Mouse (Mus musculus) adrenal gland, postnatal 14 days (tissue): ENCODE data around the gene Eif4e3. TPM values are rescaled to one million over a fixed set of nuclear protein-coding genes. Genes with fewer than 3 reads are reported as not detected.

Experiments
- DNase-seq: peaks from one replicate; pipeline ENCODE4 v3.0.0; 2021; ENCODE audit warnings: mixed read lengths
- long read RNA-seq, 2 experiments: library from polyadenylated mRNA; stranded (forward); transcript quantifications; one replicate each; pipeline ENCODE4 v2.0.0; 2021
- total RNA-seq: library from RNA; stranded (reverse); gene quantifications from 2 replicates; pipeline ENCODE4 v1.2.3, GENCODE M21; 2021

Eif4e3 gene
- total RNA-seq: 32.9 and 33.6 TPM in 2 replicates
- long read RNA-seq, experiment 1, transcript Eif4e3-201 (7 exons, 2,515 nt): major isoform, 42 of 45 reads
- long read RNA-seq, experiment 1, partial matches to known transcripts: 0 of 45 reads
- long read RNA-seq, experiment 1, other reads (novel, unspliced or antisense): 3 of 45 reads
- long read RNA-seq, experiment 2, transcript Eif4e3-201 (7 exons, 2,515 nt): major isoform, 46 of 52 reads
- long read RNA-seq, experiment 2, partial matches to known transcripts: 2 of 52 reads
- long read RNA-seq, experiment 2, other reads (novel, unspliced or antisense): 4 of 52 reads

GRCm38 (mm10) chr6:99666318-99667171, at the start of gene Eif4e3, which contains the start of gene Gm20696:
Eif4e3 (minus strand) TSS chr6:99666771.
Gm20696 (minus strand) TSS chr6:99666797.
- DNase-seq: peak; percentile 84

- no peak for DNase-seq
These were observed 49.3 kb upstream of the Eif4e3 start for GRCm38 (mm10) chr6:99715913-99716312.

GRCm38 (mm10) chr6:99715191-99715590, 48.6 kb upstream of the Eif4e3 start:
- DNase-seq: no peak

GRCm38 (mm10) chr6:99713256-99713655, 46.7 kb upstream of the Eif4e3 start:
- DNase-seq: no peak

- DNase-seq: no peak
These were observed 45.1 kb upstream of the Eif4e3 start for GRCm38 (mm10) chr6:99711576-99712101.

- DNase-seq: no peak
These were observed 33.9 kb upstream of the Eif4e3 start for GRCm38 (mm10) chr6:99700484-99700883.

GRCm38 (mm10) chr6:99692916-99693841, 26.6 kb upstream of the Eif4e3 start:
- DNase-seq: peak; percentile 26

- DNase-seq: peak; percentile 51
These were observed 25.8 kb upstream of the Eif4e3 start, which contains the start of gene Gpr27 for GRCm38 (mm10) chr6:99692206-99692915. Gpr27 (plus strand) TSS chr6:99692679.

- peak; percentile 12 for DNase-seq
These were observed 25.2 kb upstream of the Eif4e3 start for GRCm38 (mm10) chr6:99691666-99692205.

- DNase-seq: no peak
These were observed 21.9 kb upstream of the Eif4e3 start for GRCm38 (mm10) chr6:99688513-99688912.

- peak; percentile 11 for DNase-seq
These were observed 18.3 kb upstream of the Eif4e3 start for GRCm38 (mm10) chr6:99684899-99685298.

GRCm38 (mm10) chr6:99683974-99684373, 17.4 kb upstream of the Eif4e3 start:
- no peak for DNase-seq

- no peak for DNase-seq
These were observed 11.5 kb upstream of the Eif4e3 start for GRCm38 (mm10) chr6:99678108-99678507.

GRCm38 (mm10) chr6:99677325-99677724, 10.8 kb upstream of the Eif4e3 start:
- DNase-seq: no peak

GRCm38 (mm10) chr6:99674482-99674881, 7.9 kb upstream of the Eif4e3 start:
- DNase-seq: no peak

GRCm38 (mm10) chr6:99671768-99672167, 5.2 kb upstream of the Eif4e3 start:
- no peak for DNase-seq

- DNase-seq: peak; percentile 65
These were observed 4.0 kb upstream of the Eif4e3 start for GRCm38 (mm10) chr6:99670481-99671119.

- DNase-seq: peak; percentile 40
These were observed 3.1 kb upstream of the Eif4e3 start for GRCm38 (mm10) chr6:99669481-99670325.

- no peak for DNase-seq
These were observed 719 bp upstream of the Eif4e3 start for GRCm38 (mm10) chr6:99667290-99667689.
